Mouse (Mus musculus) hindbrain, postnatal 0 days (tissue): ENCODE measurements around the gene Angptl6. TPM values are rescaled to one million over a fixed set of nuclear protein-coding genes. Genes with fewer than 3 reads are reported as not detected.
A peak's percentile ranks its signal among the peaks of the same experiment; 100 is the strongest.

Source experiments
- ATAC-seq: fragments of 200-750 bp; cut with Nextera tagmentation; 2 replicates; pipeline ENCODE4 v1.8.0; 2017; ENCODE audit warnings: mild to moderate bottlenecking, moderate TSS enrichment, moderate library complexity
- DNase-seq: peaks from one replicate; pipeline ENCODE4 v3.0.0-alpha.2; 2015; ENCODE audit warnings: low spot score
- H3K27ac ChIP-seq: fragments of 300-500 bp; sonication (generic); 2 replicates; pipeline ENCODE4 v1.5.1; 2014; ENCODE audit warnings: mild to moderate bottlenecking
- H3K27me3 ChIP-seq: fragments of 300-500 bp; sonication (generic); 2 replicates; pipeline ENCODE4 v1.6.1; 2014; ENCODE audit warnings: low read length, mixed read lengths; ENCODE audit not compliant: insufficient read depth
- H3K36me3 ChIP-seq: fragments of 300-500 bp; sonication (generic); 2 replicates; pipeline ENCODE4 v1.6.1; 2014; ENCODE audit warnings: low read length, mixed read lengths; ENCODE audit not compliant: insufficient read depth
- H3K4me1 ChIP-seq: fragments of 300-500 bp; sonication (generic); 2 replicates; pipeline ENCODE4 v1.6.1; 2014; ENCODE audit warnings: antibody characterized with exemption, low read length, mixed read lengths; ENCODE audit not compliant: insufficient read depth
- H3K4me2 ChIP-seq: fragments of 300-500 bp; sonication (generic); 2 replicates; pipeline ENCODE4 v1.6.1; 2014; ENCODE audit warnings: low read depth, mild to moderate bottlenecking, low read length, moderate library complexity, mixed read lengths
- H3K4me3 ChIP-seq: fragments of 300-500 bp; sonication (generic); 2 replicates; pipeline ENCODE4 v1.5.1; 2014; ENCODE audit warnings: low read length
- H3K9ac ChIP-seq: fragments of 300-500 bp; sonication (generic); replicated peaks from 2 replicates; pipeline ENCODE4 v1.6.1; 2014; ENCODE audit warnings: mild to moderate bottlenecking, low read length, moderate library complexity, mixed read lengths
- H3K9me3 ChIP-seq: fragments of 300-500 bp; sonication (generic); 2 replicates; pipeline ENCODE4 v1.6.1; 2016; ENCODE audit warnings: low read length, mixed read lengths
- CTCF ChIP-seq: IDR thresholded peaks from 2 replicates; pipeline ENCODE4 v1.5.1; 2016; ENCODE audit warnings: antibody characterized with exemption, control low read depth, low read depth
- WGBS: fragments of 180-500 bp; shearing (Covaris S2); extraction: QIAGEN DNeasy Blood & Tissue Kit; methylation state at CpG from one replicate; pipeline ENCODE4 v1.1.7; 2014; 5-methylcytosine and 5-hydroxymethylcytosine counted together
- polyA plus RNA-seq: library from polyadenylated mRNA; unstranded; fragments of >200 nt; fragmentation: Nextera tagmentation; extraction: Ambion mirVana; gene quantifications from 2 replicates; pipeline ENCODE4 v1.2.1, GENCODE M21; 2015
- total RNA-seq: library from RNA; depleted of rRNA; stranded (reverse); fragments of >200 nt; gene quantifications from 2 replicates; pipeline ENCODE4 v1.2.3, GENCODE M21; 2014; rRNA removed

Angptl6 gene
- 10.9 and 12.1 TPM in 2 replicates for total RNA-seq
- polyA plus RNA-seq = 10.9 and 11.1 TPM in 2 replicates

DNA sequence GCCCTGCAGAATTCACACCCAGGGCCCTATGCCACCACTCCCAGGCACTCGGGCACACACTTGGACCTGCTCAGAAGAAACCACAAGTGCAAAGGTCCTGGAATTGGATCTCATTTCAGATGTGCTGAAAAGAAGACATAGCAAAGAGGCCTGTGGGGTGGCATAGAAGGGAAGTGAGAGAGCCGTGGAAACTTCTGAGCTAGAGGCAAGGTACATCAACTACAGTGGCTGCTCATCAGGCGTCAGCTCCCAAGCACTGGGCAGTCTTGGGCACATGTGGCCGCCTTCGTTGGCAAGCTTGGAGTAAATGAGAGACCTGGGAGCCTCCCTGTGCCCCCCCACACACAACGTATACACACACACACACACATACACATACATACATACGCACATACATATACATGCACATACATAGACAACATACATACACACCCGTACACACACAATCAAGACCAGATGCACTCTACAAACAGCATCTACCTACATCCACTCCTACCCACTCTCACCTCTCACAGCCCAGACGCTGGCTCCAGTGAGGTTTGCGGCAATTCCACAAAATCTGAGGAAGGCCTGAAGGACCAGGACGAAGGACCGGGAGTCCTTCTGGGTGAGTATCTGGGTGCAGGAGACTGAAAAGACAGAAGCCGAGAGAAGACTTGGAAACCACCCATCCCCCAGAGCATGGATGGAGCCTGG is at the start of gene Angptl6:
Gene Angptl6 (minus strand): TSS at position 631 of the 696 bp plus-strand sequence.
- ATAC-seq (no peak), DNase-seq (no peak)
- peak within 1 kb of the TSS; percentile 41 for H3K4me3 ChIP-seq
- H3K36me3 ChIP-seq = 0 out of 2 replicates have a peak, but pooled peaks cover 2% of the 10 kb centered on the region
- no peaks in the 10 kb centered on the region for H3K4me1 ChIP-seq
- no peak for TF ChIP-seq CTCF
- H3K9me3 ChIP-seq = no peaks in the 10 kb centered on the region
- no peaks in the 10 kb centered on the region for H3K27me3 ChIP-seq
- peak within 1 kb of the TSS; percentile 58 for H3K9ac ChIP-seq
- H3K4me2 ChIP-seq = peak within 1 kb of the TSS; percentile 73
- 91% methylated on average over 13 of the region's 13 CpGs for WGBS
- H3K27ac ChIP-seq = peak within 1 kb of the TSS; percentile 93

- no peaks in the 10 kb centered on the region for H3K4me1 ChIP-seq
- H3K27ac ChIP-seq = no peak overlapping the region
- TF ChIP-seq CTCF = no peak
- H3K9ac ChIP-seq = no peak overlapping the region
- H3K27me3 ChIP-seq = no peaks in the 10 kb centered on the region
- H3K4me2 ChIP-seq = no peak overlapping the region
- DNase-seq = no peak
- ATAC-seq = no peak
- no peak overlapping the region for H3K4me3 ChIP-seq
- peaks cover 89% of the 10 kb centered on the region for H3K36me3 ChIP-seq
- WGBS = 90% methylated on average over 3 of the region's 3 CpGs
- no peaks in the 10 kb centered on the region for H3K9me3 ChIP-seq
Measured at GRCm38 (mm10) chr9:20923258-20923657, 43.7 kb upstream of the Angptl6 start.

- WGBS = 82% methylated on average over 4 of the region's 4 CpGs
- Histone ChIP-seq H3K9ac (no peak overlapping the region), H3K36me3 (peaks cover 91% of the 10 kb centered on the region), H3K4me3 (no peak overlapping the region), H3K27me3 (no peaks in the 10 kb centered on the region), H3K4me2 (no peak overlapping the region), H3K9me3 (no peaks in the 10 kb centered on the region), H3K27ac (no peak overlapping the region), H3K4me1 (no peaks in the 10 kb centered on the region)
- DNase-seq = no peak
- TF ChIP-seq CTCF = peak; percentile 33; the same call in 1 of the 2 replicates
- ATAC-seq = no peak
Measured at GRCm38 (mm10) chr9:20916160-20916559, 36.6 kb upstream of the Angptl6 start.

GRCm38 (mm10) chr9:20909948-20910347 is 30.4 kb upstream of the Angptl6 start:
- no peak for TF ChIP-seq CTCF
- H3K36me3 ChIP-seq = peaks cover 89% of the 10 kb centered on the region
- H3K4me3 ChIP-seq = no peak overlapping the region
- H3K4me1 ChIP-seq = no peaks in the 10 kb centered on the region
- no peaks in the 10 kb centered on the region for H3K27me3 ChIP-seq
- H3K9me3 ChIP-seq = no peaks in the 10 kb centered on the region
- no peak overlapping the region for H3K4me2 ChIP-seq
- ATAC-seq = no peak
- 85% methylated on average over 9 of the region's 9 CpGs for WGBS
- H3K27ac ChIP-seq = no peak overlapping the region
- no peak for DNase-seq
- H3K9ac ChIP-seq = no peak overlapping the region

DNA sequence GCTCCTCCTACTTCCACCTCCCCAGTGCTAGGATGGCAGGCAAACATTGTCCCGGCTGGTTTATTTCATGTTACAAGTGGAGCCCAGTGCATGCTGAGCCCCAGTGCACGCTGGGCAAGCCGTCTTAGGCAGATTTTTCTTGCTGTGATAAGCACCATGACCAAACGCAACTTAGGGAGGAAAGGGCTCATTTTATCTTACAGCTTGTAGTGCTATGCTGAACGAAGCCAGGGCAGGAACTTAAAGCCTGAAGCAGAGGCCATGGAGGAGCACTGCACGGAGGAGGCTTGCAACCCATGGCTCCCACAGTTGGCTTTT is 22.6 kb upstream of the Angptl6 start:
- H3K36me3 ChIP-seq = peaks cover 16% of the 10 kb centered on the region
- no peak for TF ChIP-seq CTCF
- H3K4me3 ChIP-seq = no peak overlapping the region
- no peak overlapping the region for H3K4me2 ChIP-seq
- H3K9me3 ChIP-seq = no peaks in the 10 kb centered on the region
- WGBS = 34% methylated on average over 6 of the region's 6 CpGs
- H3K4me1 ChIP-seq = peaks cover 6% of the 10 kb centered on the region; the same call in 1 of the 2 replicates
- DNase-seq = no peak
- no peak overlapping the region for H3K27ac ChIP-seq
- no peak for ATAC-seq
- H3K9ac ChIP-seq = no peak overlapping the region
- H3K27me3 ChIP-seq = no peaks in the 10 kb centered on the region

- H3K4me2 ChIP-seq = no peak overlapping the region
- peak; percentile 67 for TF ChIP-seq CTCF
- peaks cover 11% of the 10 kb centered on the region for H3K36me3 ChIP-seq
- DNase-seq = peak; percentile 52
- H3K9ac ChIP-seq = no peak overlapping the region
- no peak overlapping the region for H3K4me3 ChIP-seq
- no peak overlapping the region for H3K27ac ChIP-seq
- 17% methylated on average over 13 of the region's 13 CpGs for WGBS
- no peaks in the 10 kb centered on the region for H3K9me3 ChIP-seq
- no peak for ATAC-seq
- H3K27me3 ChIP-seq = no peaks in the 10 kb centered on the region
- peaks cover 6% of the 10 kb centered on the region; the same call in 1 of the 2 replicates for H3K4me1 ChIP-seq
Measured at GRCm38 (mm10) chr9:20901466-20902173, 22.1 kb upstream of the Angptl6 start.
